Mouse (Mus musculus) heart, embryonic 14.5 days (tissue): ENCODE measurements around the gene Ccdc186. TPM values are rescaled to one million over a fixed set of nuclear protein-coding genes. Genes with fewer than 3 reads are reported as not detected.

ENCODE experiments used
- ATAC-seq: fragments of 200-750 bp; cut with Nextera tagmentation; 2 replicates; pipeline ENCODE4 v1.8.0; 2017; ENCODE audit warnings: low read depth, moderate TSS enrichment; ENCODE audit not compliant: insufficient number of reproducible peaks, insufficient read depth, low FRiP score
- H3K27ac ChIP-seq, 2 experiments: fragments of 200-500 bp in 1 of 2; fragments of 300-500 bp in 1 of 2; sonication (generic) in 1 of 2; replicated peaks in 1 of 2; 2 replicates each; pipeline ENCODE4 v1.5.1; 2012 to 2014; ENCODE audit warnings: low read depth in 2 of 2, low read length in 2 of 2, control low read depth in 1 of 2, mild to moderate bottlenecking in 1 of 2, mixed read lengths in 1 of 2; ENCODE audit not compliant: control insufficient read depth in 1 of 2, insufficient read depth in 1 of 2
- H3K27me3 ChIP-seq: fragments of 300-500 bp; sonication (generic); 2 replicates; pipeline ENCODE4 v1.6.1; 2014; ENCODE audit warnings: mild to moderate bottlenecking, low read length, control low read depth; ENCODE audit not compliant: control insufficient read depth, insufficient read depth
- H3K36me3 ChIP-seq: fragments of 300-500 bp; sonication (generic); 2 replicates; pipeline ENCODE4 v1.6.1; 2014; ENCODE audit warnings: mild to moderate bottlenecking, control low read depth, low read length, mixed read lengths; ENCODE audit not compliant: control insufficient read depth, insufficient read depth
- H3K4me1 ChIP-seq, 2 experiments: fragments of 200-500 bp in 1 of 2; fragments of 300-500 bp in 1 of 2; sonication (generic) in 1 of 2; 2 replicates each; pipeline ENCODE4 v1.6.1; 2012 to 2014; ENCODE audit warnings: low read length in 2 of 2, control low read depth in 1 of 2, mixed read lengths in 1 of 2; ENCODE audit not compliant: control insufficient read depth in 2 of 2, insufficient read depth in 2 of 2
- H3K4me2 ChIP-seq: fragments of 300-500 bp; sonication (generic); 2 replicates; pipeline ENCODE4 v1.6.1; 2014; ENCODE audit warnings: mild to moderate bottlenecking, low read length
- H3K4me3 ChIP-seq, 2 experiments: fragments of 200-500 bp in 1 of 2; fragments of 300-500 bp in 1 of 2; sonication (generic) in 1 of 2; 2 replicates each; pipeline ENCODE4 v1.5.1; 2012 to 2014; ENCODE audit warnings: low read length in 2 of 2, mild to moderate bottlenecking in 2 of 2, control low read depth in 1 of 2, low read depth in 1 of 2, moderate library complexity in 1 of 2; ENCODE audit not compliant: control insufficient read depth in 1 of 2, insufficient read depth in 1 of 2
- H3K9ac ChIP-seq: fragments of 300-500 bp; sonication (generic); 2 replicates; pipeline ENCODE4 v1.6.1; 2014; ENCODE audit warnings: mild to moderate bottlenecking, low read length
- H3K9me3 ChIP-seq: fragments of 300-500 bp; sonication (generic); 2 replicates; pipeline ENCODE4 v1.6.1; 2016; ENCODE audit warnings: low read length, control low read depth; ENCODE audit not compliant: control insufficient read depth
- WGBS: fragments of 180-500 bp; shearing (Covaris S2); extraction: QIAGEN DNeasy Blood & Tissue Kit; methylation state at CpG from one replicate; pipeline ENCODE4 v1.1.7; 2014; 5-methylcytosine and 5-hydroxymethylcytosine counted together
- polyA plus RNA-seq: library from polyadenylated mRNA; unstranded; fragments of >200 nt; fragmentation: Nextera tagmentation; extraction: Ambion mirVana; gene quantifications from 2 replicates; pipeline ENCODE4 v1.2.1, GENCODE M21; 2014

Gene Ccdc186
- polyA plus RNA-seq, result 19.2 and 20.4 TPM in 2 replicates

GRCm38 (mm10) chr19:56821798-56822447, at the start of gene Ccdc186:
Gene Ccdc186, minus strand, starts transcription at chr19:56822190.
- under 1% methylated on average over 78 of the region's 79 CpGs for WGBS
- peak within 1 kb of the TSS; percentile 76 for H3K4me2 ChIP-seq
- no peaks in the 10 kb centered on the region for H3K9me3 ChIP-seq
- H3K27me3 ChIP-seq, result 0 out of 2 replicates have a peak, but pooled peaks cover 9% of the 10 kb centered on the region
- H3K4me1 ChIP-seq, result peaks cover 22 to 40% of the 10 kb centered on the region in 2 experiments
- peak; percentile 93 for ATAC-seq
- H3K27ac ChIP-seq, result peak within 1 kb of the TSS; percentile 66 to 84
- H3K9ac ChIP-seq, result peak within 1 kb of the TSS; percentile 92
- H3K36me3 ChIP-seq, result no peaks in the 10 kb centered on the region
- H3K4me3 ChIP-seq, result peak within 1 kb of the TSS; percentile 79 to 87

GRCm38 (mm10) chr19:56867701-56868100, 45.7 kb upstream of the Ccdc186 start:
- H3K9me3 ChIP-seq, result no peaks in the 10 kb centered on the region
- no peak overlapping the region for H3K4me2 ChIP-seq
- WGBS, result 63% methylated on average over 4 of the region's 4 CpGs
- H3K36me3 ChIP-seq, result no peaks in the 10 kb centered on the region
- no peak overlapping the region for H3K4me3 ChIP-seq
- no peak overlapping the region for H3K9ac ChIP-seq
- peaks cover 17% of the 10 kb centered on the region for H3K27me3 ChIP-seq
- H3K4me1 ChIP-seq, result 0 out of 4 replicates have a peak, but pooled peaks cover 0 to under 1% of the 10 kb centered on the region in 2 experiments
- ATAC-seq, result no peak
- H3K27ac ChIP-seq, result no peak overlapping the region

GRCm38 (mm10) chr19:56856455-56856854, 34.5 kb upstream of the Ccdc186 start:
- Histone ChIP-seq H3K27ac (no peak overlapping the region; a peak in 1 of 4 replicates), H3K4me3 (no peak overlapping the region), H3K4me2 (no peak overlapping the region), H3K9ac (no peak overlapping the region), H3K36me3 (no peaks in the 10 kb centered on the region), H3K27me3 (no peaks in the 10 kb centered on the region), H3K4me1 (peaks cover 4 to 8% of the 10 kb centered on the region in 2 experiments; a peak in 1 of 4 replicates), H3K9me3 (no peaks in the 10 kb centered on the region)
- 19% methylated on average over 5 of the region's 5 CpGs for WGBS
- ATAC-seq, result peak; percentile 75

GRCm38 (mm10) chr19:56852590-56852989, 30.6 kb upstream of the Ccdc186 start:
- Histone ChIP-seq H3K4me1 (peaks cover 4 to 8% of the 10 kb centered on the region in 2 experiments; a peak in 1 of 4 replicates), H3K27me3 (no peaks in the 10 kb centered on the region), H3K4me3 (no peak overlapping the region), H3K9ac (no peak overlapping the region), H3K9me3 (no peaks in the 10 kb centered on the region), H3K27ac (no peak overlapping the region), H3K36me3 (no peaks in the 10 kb centered on the region), H3K4me2 (no peak overlapping the region)
- no peak for ATAC-seq

- Histone ChIP-seq H3K4me1 (no peaks in the 10 kb centered on the region), H3K27ac (no peak overlapping the region), H3K36me3 (no peaks in the 10 kb centered on the region), H3K27me3 (no peaks in the 10 kb centered on the region), H3K4me3 (no peak overlapping the region), H3K4me2 (no peak overlapping the region), H3K9ac (no peak overlapping the region), H3K9me3 (peaks cover 5% of the 10 kb centered on the region; the same call in 1 of the 2 replicates)
- WGBS, result 72% methylated on average over 12 of the region's 12 CpGs
- no peak for ATAC-seq
Observed at GRCm38 (mm10) chr19:56842974-56843373, 21.0 kb upstream of the Ccdc186 start.

GRCm38 (mm10) chr19:56838942-56839706, 17.1 kb upstream of the Ccdc186 start:
- no peaks in the 10 kb centered on the region for H3K36me3 ChIP-seq
- H3K9ac ChIP-seq, result no peak overlapping the region
- 72% methylated on average over 17 of the region's 17 CpGs for WGBS
- peaks cover 2 to 8% of the 10 kb centered on the region in 2 experiments; a peak in 3 of 4 replicates for H3K4me1 ChIP-seq
- H3K4me2 ChIP-seq, result no peak overlapping the region
- no peak overlapping the region for H3K27ac ChIP-seq
- no peaks in the 10 kb centered on the region for H3K27me3 ChIP-seq
- no peak overlapping the region for H3K4me3 ChIP-seq
- H3K9me3 ChIP-seq, result no peaks in the 10 kb centered on the region
- no peak for ATAC-seq

GRCm38 (mm10) chr19:56835340-56835739, 13.3 kb upstream of the Ccdc186 start:
- no peak overlapping the region for H3K4me2 ChIP-seq
- H3K9ac ChIP-seq, result no peak overlapping the region
- WGBS, result 74% methylated on average over 9 of the region's 9 CpGs
- no peaks in the 10 kb centered on the region for H3K9me3 ChIP-seq
- peaks cover 2 to 8% of the 10 kb centered on the region in 2 experiments; a peak in 3 of 4 replicates for H3K4me1 ChIP-seq
- no peak overlapping the region for H3K27ac ChIP-seq
- no peak for ATAC-seq
- no peaks in the 10 kb centered on the region for H3K36me3 ChIP-seq
- no peaks in the 10 kb centered on the region for H3K27me3 ChIP-seq
- H3K4me3 ChIP-seq, result no peak overlapping the region
